ENCODE assay signal across 8 mouse cellular contexts in the genomic region with DNA sequence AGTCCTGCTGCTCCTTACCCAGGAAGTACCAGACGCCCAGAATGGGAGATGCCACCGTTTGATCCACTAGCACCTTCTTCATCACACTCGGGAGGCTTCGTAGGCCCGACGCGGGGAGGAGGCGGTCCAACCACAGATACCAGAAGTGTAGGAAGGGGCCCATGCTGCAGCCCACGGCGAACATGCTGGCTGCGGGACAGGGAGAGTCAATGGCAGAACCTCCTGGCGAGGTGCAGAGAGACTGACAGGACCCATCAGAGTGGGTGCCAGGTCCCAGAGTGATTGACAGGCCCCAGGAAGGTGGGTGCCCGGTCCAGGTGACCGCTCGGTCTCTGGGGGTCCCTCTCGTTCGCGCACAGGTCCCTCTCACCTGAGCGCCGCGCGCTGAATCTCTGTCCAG. TPM values are rescaled to one million over a fixed set of nuclear protein-coding genes. Genes with fewer than 3 reads are reported as not detected.
DNase-seq lines count a peak whose midpoint lies in the region; ATAC-seq and TF ChIP-seq lines count a peak whose summit lies in the region.

No protein-coding gene starts in this region.

- DNase-seq in layer of hippocampus, adult 2 months (ENCODE audit: low spot score in 2 of 2): peak in 1 of 2 experiments; percentile 39
- DNase-seq in layer of hippocampus, adult 18-20 months (ENCODE audit: low spot score in 2 of 2): no peak
- DNase-seq in hindbrain, embryonic 11.5 days (ENCODE audit: low spot score): peak; percentile 34
- no peak for DNase-seq in T-cell, adult 2 months (ENCODE audit: low spot score)

- peak overlapping the region; percentile 92 for H3K4me3 ChIP-seq in layer of hippocampus, adult 2 months
- peak overlapping the region; percentile 70 for H3K4me3 ChIP-seq in bone marrow, adult 2 months (replicated peaks; ENCODE audit: control insufficient read depth, low read depth, low read length)
- H3K4me3 ChIP-seq in hindbrain, embryonic 11.5 days (ENCODE audit: low read depth, low read length): peak overlapping the region; percentile 75
- H3K4me3 ChIP-seq in midbrain, embryonic 12.5 days: peak overlapping the region; percentile 67

- peaks cover 10% of the 10 kb centered on the region for H3K4me1 ChIP-seq in bone marrow, adult 2 months (ENCODE audit: control insufficient read depth, insufficient read depth, low read length)
- H3K4me1 ChIP-seq in hindbrain, embryonic 11.5 days (replicated peaks; ENCODE audit: control insufficient read depth, insufficient read depth, low read length): peaks cover 2% of the 10 kb centered on the region
- peaks cover 27% of the 10 kb centered on the region for H3K4me1 ChIP-seq in midbrain, embryonic 12.5 days

- H3K27me3 ChIP-seq in hindbrain, embryonic 11.5 days (ENCODE audit: control insufficient read depth, insufficient read depth, low read length): no peaks in the 10 kb centered on the region
- H3K27me3 ChIP-seq in midbrain, embryonic 12.5 days: 0 out of 2 replicates have a peak, but pooled peaks cover 11% of the 10 kb centered on the region

- no peak for TF ChIP-seq CTCF in layer of hippocampus, adult 2 months (conservative IDR thresholded peaks at IDR 0.05)
- no peak for TF ChIP-seq CTCF in bone marrow, adult 2 months (IDR thresholded peaks at IDR 0.05; ENCODE audit: control insufficient read depth, insufficient read depth, low read length)

- WGBS in bone marrow, adult 2 months: under 1% methylated on average over 22 of the region's 22 CpGs
- WGBS in hindbrain, embryonic 11.5 days: 2% methylated on average over 19 of the region's 22 CpGs
- 1% methylated on average over 22 of the region's 22 CpGs for WGBS in midbrain, embryonic 12.5 days

- TF ChIP-seq POLR2A in bone marrow, adult 2 months (IDR thresholded peaks at IDR 0.05; ENCODE audit: borderline replicate concordance, control insufficient read depth, low read depth, low read length): no peak

- H3K4me2 ChIP-seq in hindbrain, embryonic 11.5 days (replicated peaks; ENCODE audit: low read depth, low read length): peak overlapping the region; percentile 97
- H3K4me2 ChIP-seq in midbrain, embryonic 12.5 days (replicated peaks): peak overlapping the region; percentile 99

- peak overlapping the region; percentile 79 for H3K9ac ChIP-seq in hindbrain, embryonic 11.5 days (ENCODE audit: low read depth, low read length)
- peak overlapping the region; percentile 83 for H3K9ac ChIP-seq in midbrain, embryonic 12.5 days (replicated peaks)

- H3K36me3 ChIP-seq in hindbrain, embryonic 11.5 days (ENCODE audit: control insufficient read depth, insufficient read depth, low read length): no peaks in the 10 kb centered on the region
- H3K36me3 ChIP-seq in midbrain, embryonic 12.5 days: peaks cover 20% of the 10 kb centered on the region

- H3K27ac ChIP-seq in layer of hippocampus, adult 2 months: peak overlapping the region; percentile 94
- peak overlapping the region; percentile 87 for H3K27ac ChIP-seq in bone marrow, adult 2 months (ENCODE audit: control insufficient read depth, insufficient read depth, low read depth, low read length, poor library complexity)
- H3K27ac ChIP-seq in hindbrain, embryonic 11.5 days (ENCODE audit: low read depth, low read length): peak overlapping the region; percentile 74
- peak overlapping the region; percentile 78 for H3K27ac ChIP-seq in midbrain, embryonic 12.5 days (replicated peaks)

- ATAC-seq in hindbrain, embryonic 11.5 days (ENCODE audit: low FRiP score): peak; percentile 46; the same call in 1 of the 2 replicates
- ATAC-seq in midbrain, embryonic 12.5 days (ENCODE audit: low FRiP score, low read depth): peak; percentile 24
- no peak for ATAC-seq in megakaryocyte-erythroid progenitor cell, adult 5-6 weeks (replicated peaks; ENCODE audit: low FRiP score, low TSS enrichment, poor library complexity, severe bottlenecking)
- no peak; the same call in 1 of the 2 replicates for ATAC-seq in cerebellum, adult (ENCODE audit: insufficient number of reproducible peaks, low FRiP score, low TSS enrichment)

- H3K9me3 ChIP-seq in hindbrain, embryonic 11.5 days (ENCODE audit: control insufficient read depth, low read length): no peaks in the 10 kb centered on the region
- H3K9me3 ChIP-seq in midbrain, embryonic 12.5 days: no peaks in the 10 kb centered on the region

RNA-seq across cellular contexts. Expression of a gene that starts 0.4 kb away (rescaled TPM):
- total RNA-seq in layer of hippocampus, adult 2 months (2021): 10 to 100 TPM; 36.5 to 42.7 TPM
- 10 to 100 TPM; 34.5 to 41.1 TPM for total RNA-seq in layer of hippocampus, adult 18-20 months (2021)
- 15.1 and 28.2 TPM in 2 replicates for polyA plus RNA-seq in bone marrow, adult 2 months (2011; ENCODE audit: insufficient read depth, insufficient read length, low replicate concordance, missing spikeins)
- 38.7 and 40.6 TPM in 2 replicates for polyA plus RNA-seq in hindbrain, embryonic 11.5 days (2014; fragmentation: Nextera tagmentation; extraction: Ambion mirVana)
- polyA plus RNA-seq in midbrain, embryonic 12.5 days (2016; fragmentation: Nextera tagmentation; extraction: Ambion mirVana): 35.4 and 37.3 TPM in 2 replicates
- total RNA-seq in megakaryocyte-erythroid progenitor cell, adult 5-6 weeks (2014; fragmentation: Nextera tagmentation): 58.3 and 111 TPM in 2 replicates
- total RNA-seq in megakaryocyte-erythroid progenitor cell, adult 5-6 weeks (2017): 4.3 and 17.6 TPM in 2 replicates

RNA-seq across cellular contexts. Expression of a gene that starts 5.9 kb away (rescaled TPM):
- 100 to 1,000 TPM; 775 to 798 TPM for total RNA-seq in layer of hippocampus, adult 2 months (2021)
- 100 to 1,000 TPM; 814 to 823 TPM for total RNA-seq in layer of hippocampus, adult 18-20 months (2021)
- 9.7 and 13.3 TPM in 2 replicates for polyA plus RNA-seq in bone marrow, adult 2 months (2011; ENCODE audit: insufficient read depth, insufficient read length, low replicate concordance, missing spikeins)
- polyA plus RNA-seq in hindbrain, embryonic 11.5 days (2014; fragmentation: Nextera tagmentation; extraction: Ambion mirVana): 91.5 and 94.3 TPM in 2 replicates
- polyA plus RNA-seq in midbrain, embryonic 12.5 days (2016; fragmentation: Nextera tagmentation; extraction: Ambion mirVana): 98.9 and 102 TPM in 2 replicates
- 1.8 and 7.0 TPM in 2 replicates for total RNA-seq in megakaryocyte-erythroid progenitor cell, adult 5-6 weeks (2014; fragmentation: Nextera tagmentation)
- 1.2 and 2.8 TPM in 2 replicates for total RNA-seq in megakaryocyte-erythroid progenitor cell, adult 5-6 weeks (2017)

RNA-seq across cellular contexts. Expression of a gene that starts 16.2 kb away (rescaled TPM):
- 100 to 1,000 TPM; 160 to 169 TPM for total RNA-seq in layer of hippocampus, adult 2 months (2021)
- total RNA-seq in layer of hippocampus, adult 18-20 months (2021): 100 to 1,000 TPM; 158 to 162 TPM
- 12.8 and 19.5 TPM in 2 replicates for polyA plus RNA-seq in bone marrow, adult 2 months (2011; ENCODE audit: insufficient read depth, insufficient read length, low replicate concordance, missing spikeins)
- 31.5 and 36.5 TPM in 2 replicates for polyA plus RNA-seq in hindbrain, embryonic 11.5 days (2014; fragmentation: Nextera tagmentation; extraction: Ambion mirVana)
- 73.4 and 74.6 TPM in 2 replicates for polyA plus RNA-seq in midbrain, embryonic 12.5 days (2016; fragmentation: Nextera tagmentation; extraction: Ambion mirVana)
- 30.7 and 51.4 TPM in 2 replicates for total RNA-seq in megakaryocyte-erythroid progenitor cell, adult 5-6 weeks (2014; fragmentation: Nextera tagmentation)
- total RNA-seq in megakaryocyte-erythroid progenitor cell, adult 5-6 weeks (2017): 29.2 and 33.9 TPM in 2 replicates

RNA-seq across cellular contexts. Expression of a gene that starts 36.8 kb away (rescaled TPM):
- total RNA-seq in layer of hippocampus, adult 2 months (2021): 1 to 10 TPM; 1.4 to 1.5 TPM
- total RNA-seq in layer of hippocampus, adult 18-20 months (2021): 1 to 10 TPM; 1.0 to 1.3 TPM
- 2.7 and 3.2 TPM in 2 replicates for polyA plus RNA-seq in bone marrow, adult 2 months (2011; ENCODE audit: insufficient read depth, insufficient read length, low replicate concordance, missing spikeins)
- 0.09 TPM in 1 of 2 replicates, not detected in the other for polyA plus RNA-seq in hindbrain, embryonic 11.5 days (2014; fragmentation: Nextera tagmentation; extraction: Ambion mirVana)
- polyA plus RNA-seq in midbrain, embryonic 12.5 days (2016; fragmentation: Nextera tagmentation; extraction: Ambion mirVana): 0.15 and 0.39 TPM in 2 replicates
- total RNA-seq in megakaryocyte-erythroid progenitor cell, adult 5-6 weeks (2014; fragmentation: Nextera tagmentation): 0.28 TPM in 1 of 2 replicates, not detected in the other
- total RNA-seq in megakaryocyte-erythroid progenitor cell, adult 5-6 weeks (2017): not detected in 2 replicates

RNA-seq across cellular contexts. Expression of a gene that starts 42.0 kb away (rescaled TPM):
- total RNA-seq in layer of hippocampus, adult 2 months (2021): not detected
- not detected for total RNA-seq in layer of hippocampus, adult 18-20 months (2021)
- not detected in 2 replicates for polyA plus RNA-seq in bone marrow, adult 2 months (2011; ENCODE audit: insufficient read depth, insufficient read length, low replicate concordance, missing spikeins)
- not detected in 2 replicates for polyA plus RNA-seq in hindbrain, embryonic 11.5 days (2014; fragmentation: Nextera tagmentation; extraction: Ambion mirVana)
- polyA plus RNA-seq in midbrain, embryonic 12.5 days (2016; fragmentation: Nextera tagmentation; extraction: Ambion mirVana): not detected in 2 replicates
- total RNA-seq in megakaryocyte-erythroid progenitor cell, adult 5-6 weeks (2014; fragmentation: Nextera tagmentation): not detected in 2 replicates
- total RNA-seq in megakaryocyte-erythroid progenitor cell, adult 5-6 weeks (2017): not detected in 2 replicates

Comparison
In these comparisons a context has a peak if more than half of its experiments do, and no peak if none do; other contexts are left out.
1. ATAC-seq: peak in hindbrain, embryonic 11.5 days (single experiment) and midbrain, embryonic 12.5 days (single experiment); none in megakaryocyte-erythroid progenitor cell, adult 5-6 weeks (single experiment) and cerebellum, adult (single experiment).
2. RNA of a gene that starts 5.9 kb away (total RNA-seq): 814 to 823 TPM in layer of hippocampus, adult 18-20 months and 775 to 798 TPM in layer of hippocampus, adult 2 months; 1.2 to 7.0 TPM in megakaryocyte-erythroid progenitor cell, adult 5-6 weeks; every median in the first group is over 10 times any median in the second.
3. Peak in every context shown above with its lines, with median percentiles within 50 percentile points of each other: H3K27ac ChIP-seq and H3K4me3 ChIP-seq.